Mouse (Mus musculus): ENCODE measurements at regions not wholly inside any gene's neighbourhood (a gene's known extent, or its start where the extent isn't known, plus 50 kb on each side); places are given as distances from the start of the nearest gene placed in this dataset.

DNA sequence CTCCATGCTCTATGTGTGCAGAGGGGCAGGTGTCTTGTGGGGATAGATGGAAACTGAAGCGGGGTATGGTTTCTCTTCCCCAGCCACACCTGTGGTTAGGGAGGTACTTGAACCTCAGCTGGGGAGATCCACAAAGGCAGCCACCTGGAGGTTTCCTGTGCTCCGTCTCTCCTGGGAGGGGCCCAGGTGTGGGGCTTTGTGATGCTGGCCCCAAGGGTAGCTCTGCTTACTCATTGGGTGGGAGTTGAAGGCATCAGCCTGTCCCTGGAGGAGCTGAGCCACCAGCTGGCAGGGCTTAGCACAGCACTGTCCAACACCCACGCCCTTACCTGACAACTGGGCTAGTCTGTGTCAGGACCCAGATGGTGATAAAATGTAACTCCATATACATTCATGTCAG, 81.4 kb downstream of the Lhx2 start:
- intact Hi-C loops (cut with DNase I): no loop called here
- no peak for DNase-seq

DNA sequence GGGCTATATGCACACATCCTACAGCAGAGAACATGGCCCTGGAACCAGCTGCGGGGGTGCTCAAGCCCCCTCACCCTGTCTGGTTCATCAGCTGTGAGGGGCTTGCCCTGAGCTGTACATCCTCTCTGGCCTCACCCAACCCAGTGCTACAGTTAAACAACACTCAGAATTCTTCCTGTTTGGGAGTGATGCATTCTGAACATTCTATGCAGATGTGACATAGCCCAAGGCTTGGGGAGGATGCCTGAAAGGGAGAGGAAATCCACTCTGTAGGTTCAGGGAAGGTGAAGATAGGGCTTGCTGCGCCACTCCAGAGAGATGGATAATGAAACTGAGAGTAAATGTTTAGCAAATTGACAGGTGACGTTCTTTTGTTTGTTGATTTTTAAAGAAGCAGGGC, 83.3 kb downstream of the Lhx2 start:
- DNase-seq: no peak
- intact Hi-C loops (cut with DNase I): no loop called here

DNA sequence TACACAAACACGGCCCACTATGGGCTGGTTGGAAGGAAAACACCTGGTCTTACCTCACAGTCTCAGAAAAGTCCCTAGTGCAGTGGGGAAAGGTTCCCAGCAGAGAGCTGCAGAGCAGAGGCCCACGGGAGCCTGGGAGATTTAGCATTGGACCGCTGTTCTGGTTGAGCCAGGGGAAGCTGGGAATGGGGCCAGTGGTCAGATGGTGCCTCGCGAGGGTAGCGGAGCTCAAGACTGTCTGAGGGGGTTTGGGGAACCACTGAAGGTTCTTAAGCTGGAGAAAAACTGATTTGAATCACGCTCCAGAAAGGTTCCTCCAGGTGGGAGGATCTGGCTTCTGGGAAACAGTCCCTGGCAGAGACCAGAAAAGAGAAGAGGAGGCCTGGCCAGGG, 84.8 kb downstream of the Lhx2 start:
- no peak for DNase-seq
- intact Hi-C loops (cut with DNase I): no loop called here

DNA sequence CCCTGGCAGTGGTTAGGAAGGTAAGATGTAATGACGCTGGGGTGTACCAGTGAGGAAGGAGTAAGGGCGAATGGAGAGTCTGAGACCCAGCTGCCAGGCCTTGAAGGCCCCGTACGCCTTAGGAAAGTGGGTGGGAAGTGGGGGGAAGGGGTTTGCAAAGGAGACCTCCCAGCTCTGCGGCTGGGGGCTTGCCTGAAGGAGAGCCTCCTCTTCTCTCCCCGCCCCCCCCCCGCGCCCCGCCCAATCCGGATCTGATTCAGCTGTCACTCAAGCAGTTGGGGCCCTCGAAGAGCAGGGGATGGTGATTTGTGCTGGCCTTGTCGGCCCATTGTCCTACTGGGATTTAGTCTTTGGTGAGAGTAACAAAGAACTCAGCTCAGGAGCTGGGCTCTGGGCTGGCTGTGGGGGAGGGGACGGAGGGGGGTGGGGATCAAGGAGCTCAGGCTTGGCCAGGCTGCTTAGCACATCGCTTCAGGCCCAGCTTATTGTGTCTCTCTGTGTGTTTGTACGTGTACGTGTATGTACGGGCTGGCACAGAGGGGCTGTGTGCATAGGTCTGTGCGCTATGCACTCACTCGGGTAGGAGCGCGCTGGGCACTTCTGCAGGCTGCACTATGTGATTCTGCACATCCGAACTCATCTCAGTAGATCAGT, 85.3 kb downstream of the Lhx2 start:
- intact Hi-C loops (cut with DNase I): no loop called here
- no peak for DNase-seq

DNA sequence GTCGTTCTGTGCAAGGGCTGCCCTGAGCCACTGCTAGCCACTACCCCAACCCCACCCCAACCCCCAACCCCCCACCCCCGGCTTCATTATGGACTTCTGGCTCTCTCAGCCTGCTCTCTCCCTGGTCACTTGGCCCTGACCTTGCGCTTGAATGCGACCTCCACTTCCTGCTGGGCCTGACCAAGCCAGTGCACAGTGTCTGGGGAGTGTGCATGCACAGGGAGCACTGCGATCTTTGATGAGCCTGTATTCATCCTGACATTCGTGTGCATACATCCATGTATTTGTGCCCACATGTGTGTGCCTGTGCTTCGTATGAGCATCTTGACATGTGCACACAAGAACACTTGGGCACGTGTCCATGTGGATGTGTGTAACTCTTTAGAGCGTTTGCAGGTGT, 85.9 kb downstream of the Lhx2 start:
- intact Hi-C loops (cut with DNase I): no loop called here
- DNase-seq: no peak

DNA sequence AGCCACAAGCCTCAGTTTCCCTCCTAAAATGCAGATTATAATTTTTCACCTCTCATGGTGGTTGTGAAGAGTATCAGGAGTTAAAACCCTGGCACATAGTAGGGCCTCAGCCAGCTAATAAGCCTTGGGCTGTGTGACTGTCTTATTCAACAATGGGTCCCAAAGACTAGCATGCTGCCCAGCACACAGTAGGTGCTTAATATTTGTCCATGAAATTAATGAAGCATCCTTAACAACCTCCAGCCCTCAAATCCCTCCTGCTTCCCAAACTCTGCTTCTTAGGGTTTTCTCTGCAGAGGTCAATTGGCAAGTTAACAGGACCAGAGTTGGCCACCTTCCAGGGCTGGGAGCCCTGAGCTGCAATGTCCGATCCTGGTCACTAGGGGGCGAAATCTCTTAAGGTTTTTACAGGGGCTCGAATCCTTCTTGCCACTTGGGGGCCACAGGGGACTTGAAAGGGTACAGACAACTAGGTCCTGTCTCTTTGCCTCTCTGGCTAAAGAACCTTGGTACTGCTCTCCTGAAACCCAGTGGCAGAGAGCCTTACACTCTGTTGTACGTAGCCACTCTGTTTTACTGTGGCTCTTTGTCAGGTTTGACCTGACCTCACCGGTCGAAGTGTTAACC, 81.6 kb upstream of the Nek6 start:
- intact Hi-C loops (cut with DNase I): loop anchor here (1.0 to 5.0 kb wide), 5 partner anchors 77 to 312 kb away; no protein-coding TSS in a partner anchor
- peak; percentile 85 to 92 for DNase-seq

DNA sequence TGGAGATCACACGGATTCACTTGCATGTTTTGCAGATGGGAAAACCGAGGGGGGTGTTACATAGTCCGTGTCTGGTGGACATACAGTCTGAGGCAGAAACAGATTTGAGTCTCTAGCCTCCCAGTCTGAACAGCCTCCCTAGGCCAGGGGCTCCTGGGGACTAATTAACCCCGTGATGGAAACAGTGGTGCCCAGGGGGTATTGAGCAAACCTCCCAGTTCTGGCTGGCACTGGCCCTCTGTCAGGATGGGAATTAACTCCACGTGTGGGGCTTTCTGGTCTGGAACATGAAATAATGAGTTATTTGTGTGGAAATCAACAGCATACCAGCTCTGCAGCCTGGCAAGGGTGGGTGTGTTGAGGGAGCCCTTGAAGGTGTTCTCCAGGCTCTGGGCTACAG, 79.9 kb upstream of the Nek6 start:
- intact Hi-C loops (cut with DNase I): loop anchor here (2.0 to 5.0 kb wide), 4 partner anchors 76 to 311 kb away; no protein-coding TSS in a partner anchor
- no peak for DNase-seq

DNA sequence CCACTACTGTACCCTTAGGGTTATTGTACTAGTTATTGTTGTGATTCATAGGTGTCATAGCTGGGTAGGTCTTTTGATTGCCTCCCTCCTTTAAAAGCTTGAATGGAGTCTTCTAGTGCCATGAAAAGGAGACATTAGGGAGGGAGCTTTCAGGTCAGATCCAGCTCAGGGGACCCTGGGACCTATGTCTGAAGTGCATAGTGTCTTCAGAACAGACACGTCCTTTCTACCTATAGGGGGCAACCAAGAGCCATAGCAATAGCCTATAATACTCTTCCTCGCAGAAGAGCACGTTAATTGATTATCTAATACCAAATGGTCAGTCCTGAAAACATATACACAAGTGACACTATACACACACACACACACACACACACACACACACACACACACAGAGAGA, 77.7 kb upstream of the Nek6 start:
- peak; percentile 16 to 31 for DNase-seq
- intact Hi-C loops (cut with DNase I): loop anchor here (5.0 kb wide), 3 partner anchors 74 to 309 kb away; no protein-coding TSS in a partner anchor

DNA sequence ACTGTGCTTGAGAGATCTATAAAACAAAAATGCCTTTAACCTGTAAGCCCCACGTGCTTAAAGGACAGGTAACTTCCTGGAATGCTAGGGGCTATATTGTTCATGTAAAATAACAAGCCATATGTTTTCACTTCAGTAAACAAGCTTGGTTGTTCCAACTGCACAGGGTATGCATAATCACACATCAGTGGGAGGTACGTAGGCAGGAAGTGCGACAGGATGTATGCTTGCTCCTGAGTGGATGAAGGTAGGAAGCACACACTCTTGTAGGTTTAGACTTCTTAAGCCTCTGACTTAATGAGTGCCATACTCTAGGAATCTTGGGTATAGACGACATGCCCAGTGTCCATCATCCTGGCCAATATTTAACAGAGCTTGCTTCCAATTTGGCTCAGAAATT, 74.7 kb upstream of the Nek6 start:
- intact Hi-C loops (cut with DNase I): no loop called here
- no peak for DNase-seq

DNA sequence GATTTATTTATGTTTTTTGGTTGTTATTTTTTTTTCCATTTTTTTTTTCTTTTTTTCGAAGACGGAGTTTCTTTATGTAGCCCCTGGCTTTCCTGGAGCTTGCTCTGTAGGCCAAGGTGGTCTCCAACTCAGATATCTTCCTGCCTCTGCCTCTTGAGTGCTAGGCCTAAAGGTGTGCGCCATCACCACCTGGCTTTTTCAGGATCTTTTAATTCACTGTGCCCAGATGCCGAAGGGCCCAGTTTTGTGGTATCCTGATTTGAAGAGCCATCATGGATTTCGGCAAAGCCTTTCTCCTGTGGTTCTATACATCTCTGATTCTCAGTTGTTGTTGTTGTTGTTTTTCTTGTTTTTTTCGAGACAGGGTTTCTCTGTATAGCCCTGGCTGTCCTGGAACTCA, 72.3 kb upstream of the Nek6 start:
- no peak for DNase-seq
- intact Hi-C loops (cut with DNase I): no loop called here

DNA sequence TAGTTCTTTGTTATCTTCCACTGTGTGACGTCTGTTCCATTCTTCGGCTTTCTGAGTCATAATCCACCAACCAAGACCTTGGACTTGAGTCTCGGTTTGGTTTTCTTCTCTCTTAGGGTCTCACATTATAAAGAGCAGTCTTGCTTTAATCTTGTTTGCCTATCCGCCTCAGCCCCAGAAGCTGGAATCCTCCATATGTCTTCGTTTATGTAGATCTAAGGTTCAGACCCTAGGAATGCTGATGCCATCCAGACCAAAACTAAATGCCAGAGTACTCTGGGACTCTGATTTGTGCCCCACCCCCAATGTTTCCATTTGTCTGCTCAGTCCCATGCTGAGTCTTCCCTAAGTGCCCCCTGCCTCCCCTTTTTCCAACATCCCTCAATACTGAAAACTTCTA, 71.5 kb upstream of the Nek6 start:
- DNase-seq: no peak
- intact Hi-C loops (cut with DNase I): no loop called here

DNA sequence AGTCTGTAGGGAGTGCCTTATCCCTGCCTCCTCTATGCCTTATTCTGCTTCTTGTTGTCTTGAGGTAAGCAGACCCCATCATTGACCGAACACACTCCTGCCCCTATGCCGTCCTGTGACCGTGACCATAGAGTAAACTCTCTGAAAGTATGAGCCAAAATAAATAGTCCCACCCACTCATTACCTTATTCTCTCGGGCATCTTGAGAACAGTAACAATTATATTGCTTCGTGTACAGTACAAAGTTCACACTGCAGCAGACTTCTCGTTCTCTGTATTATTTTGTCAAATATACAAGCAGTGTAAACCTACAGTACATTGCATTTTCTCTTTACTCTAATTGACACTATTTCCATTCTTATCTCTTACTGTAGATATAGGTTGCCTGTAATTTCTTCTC, 62.4 kb upstream of the Nek6 start:
- DNase-seq: no peak
- intact Hi-C loops (cut with DNase I): no loop called here

DNA sequence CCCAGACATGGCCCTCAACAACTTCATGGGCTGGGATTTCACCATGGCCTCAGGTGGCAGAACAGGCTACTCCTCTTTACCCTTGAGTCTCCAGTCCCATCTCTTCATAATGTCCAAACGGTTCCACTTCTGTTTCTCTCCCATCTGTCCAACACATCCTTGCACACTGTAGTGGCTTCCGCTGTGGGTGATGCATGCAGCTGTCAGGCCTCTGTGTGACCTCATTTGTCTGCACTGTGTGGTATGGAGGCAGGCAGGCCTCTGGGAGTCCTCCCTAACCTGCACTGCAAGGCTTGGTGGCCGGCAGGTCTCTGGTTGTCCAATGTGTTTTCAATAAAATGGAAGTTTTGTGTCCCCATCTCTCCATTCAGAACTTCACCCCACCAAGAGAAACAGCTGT, 54.9 kb upstream of the Nek6 start:
- intact Hi-C loops (cut with DNase I): no loop called here
- no peak for DNase-seq

DNA sequence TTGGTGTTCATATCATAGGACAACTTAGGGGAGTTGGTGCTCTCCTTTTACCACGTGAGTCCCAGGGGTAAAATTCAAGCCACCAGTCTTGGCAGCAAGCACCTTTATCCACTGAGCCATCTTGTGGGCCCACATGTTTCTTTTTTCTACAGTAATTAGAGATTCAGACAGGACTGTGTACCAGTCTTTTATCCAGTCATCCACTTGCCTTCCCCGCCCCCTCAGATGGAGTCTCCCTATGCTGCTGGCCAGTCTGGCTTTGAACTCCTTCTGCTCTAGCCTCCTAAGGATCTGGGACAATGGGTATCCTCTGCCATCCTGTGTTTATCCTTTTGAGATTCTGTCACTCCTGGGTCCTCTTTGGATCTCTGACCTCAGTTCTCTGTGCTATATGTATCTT, 51.1 kb upstream of the Nek6 start:
- no peak for DNase-seq
- intact Hi-C loops (cut with DNase I): no loop called here

DNA sequence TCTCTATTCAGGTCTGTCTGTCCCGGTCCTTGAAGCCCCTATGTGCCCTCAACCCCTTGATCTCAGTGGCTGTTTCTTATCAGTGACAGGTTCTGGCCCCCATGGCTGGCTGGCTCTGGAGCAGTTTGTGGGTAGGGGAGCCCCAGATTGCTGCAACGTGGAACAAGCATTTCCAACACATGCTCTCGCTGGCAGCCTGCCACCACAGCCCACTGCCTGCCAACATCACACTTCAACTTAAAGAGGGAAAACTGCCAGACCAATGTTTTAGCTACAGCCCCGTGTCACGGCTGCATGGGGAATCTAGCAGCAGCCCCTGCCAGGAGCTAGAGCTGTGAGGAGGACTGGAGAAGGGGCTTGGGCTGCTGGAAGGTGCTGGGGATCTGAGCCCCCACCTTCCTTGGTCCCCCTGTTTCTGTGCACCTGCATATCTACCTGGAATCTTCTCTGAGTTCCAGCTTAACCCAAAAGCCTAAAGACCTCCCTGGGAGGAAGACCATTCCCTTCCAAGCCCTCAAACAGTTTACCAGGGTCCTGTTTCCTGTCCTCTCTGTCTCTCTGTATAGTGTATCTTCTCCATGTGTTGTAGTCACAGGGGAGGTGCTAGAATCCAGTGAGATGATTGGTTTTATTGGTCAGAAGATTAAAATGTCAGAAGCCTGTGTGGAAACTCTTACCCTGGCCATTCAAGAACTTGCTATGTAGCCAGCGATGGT, 50.5 kb upstream of the Nek6 start:
- intact Hi-C loops (cut with DNase I): no loop called here
- DNase-seq: peak; percentile 27 to 28
